Mouse (Mus musculus): ENCODE results near the gene Piwil1.
"Not testable (repeated sequence)": the region's sequence is repeated elsewhere in the genome, so short reads cannot be mapped to it uniquely, and the experiment has no call there.

Gene Piwil1

DNA sequence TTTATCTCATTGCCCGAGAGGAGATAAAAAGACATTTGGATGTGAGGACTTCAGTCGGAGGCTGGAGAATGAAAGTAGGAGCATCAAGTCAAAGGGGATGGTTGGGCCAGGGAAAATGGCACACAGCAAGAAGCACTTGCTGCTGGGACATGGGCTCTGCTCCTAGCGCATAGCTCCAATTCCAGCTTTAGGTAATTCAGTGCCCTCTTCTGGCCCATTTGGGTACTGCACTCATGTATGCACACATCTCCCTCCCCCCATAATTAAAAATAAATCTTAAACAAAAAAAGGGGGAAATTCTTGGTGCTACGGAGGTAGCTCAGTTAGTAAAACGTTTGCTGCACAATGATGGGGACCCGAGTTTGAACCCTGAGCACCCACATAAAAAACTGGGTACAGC is 9.5 kb downstream of the Piwil1 start:
- no peak for DNase-seq (ENCODE audit: low spot score)

DNA sequence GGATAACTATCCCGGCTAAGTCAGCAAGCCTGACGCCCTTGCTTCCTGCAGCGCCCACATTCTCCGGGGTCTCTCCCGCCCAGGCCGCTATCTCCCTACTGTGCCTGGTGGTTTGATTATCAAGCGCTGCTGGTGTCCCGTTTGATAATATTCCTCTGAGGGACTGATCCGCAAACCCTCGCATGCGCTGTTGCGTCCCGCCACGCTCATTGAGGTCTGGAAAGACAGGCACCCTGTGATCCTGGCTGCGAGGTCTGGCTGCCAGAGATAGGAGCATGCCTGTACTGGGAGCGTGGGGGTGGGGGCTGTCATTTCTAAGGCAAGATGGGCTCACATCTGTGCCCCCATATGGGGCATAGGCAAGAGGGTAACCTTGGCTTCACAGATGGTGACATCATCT is 12.8 kb downstream of the Piwil1 start:
- DNase-seq (ENCODE audit: low spot score) = no peak

DNA sequence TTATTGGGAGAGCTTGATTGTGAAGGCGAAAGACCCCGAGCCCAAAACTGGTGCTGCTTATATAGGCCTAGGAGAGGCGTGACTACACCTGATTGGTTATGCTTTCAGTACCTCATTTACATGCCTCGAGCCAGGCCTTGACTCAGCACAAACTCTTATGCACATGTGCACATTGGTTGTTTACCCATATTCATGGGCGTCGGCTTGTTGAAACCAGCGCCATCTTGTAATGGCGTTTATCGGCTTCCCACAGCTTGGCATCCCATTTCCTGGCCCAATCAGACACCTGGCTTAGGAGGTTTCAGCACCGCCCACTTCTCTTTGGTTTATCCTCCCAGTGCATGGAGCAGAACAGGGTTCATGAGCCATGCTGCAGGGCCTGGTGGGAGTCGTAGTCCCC is 18.1 kb downstream of the Piwil1 start:
- not testable (repeated sequence) for DNase-seq (ENCODE audit: low spot score)

DNA sequence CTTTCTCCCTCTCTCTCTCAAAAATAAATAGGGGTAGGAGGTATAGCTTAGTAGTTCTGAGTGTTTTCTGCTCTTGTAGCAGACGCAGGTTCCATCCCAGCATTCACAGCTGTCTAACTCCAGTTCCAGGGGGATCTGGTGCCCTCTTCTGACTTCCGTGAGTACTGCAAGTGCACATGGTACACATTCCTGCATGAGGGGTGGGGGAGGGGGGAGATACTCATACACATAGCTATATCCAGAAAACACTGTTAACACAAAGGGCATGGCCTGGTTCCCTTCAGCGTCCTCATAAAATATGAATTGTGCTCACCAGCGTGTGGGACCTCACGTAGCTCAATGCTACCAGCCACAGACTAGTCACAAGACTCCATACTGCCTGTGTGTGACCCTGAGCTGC is 27.0 kb downstream of the Piwil1 start:
- no peak for DNase-seq (ENCODE audit: low spot score)

DNA sequence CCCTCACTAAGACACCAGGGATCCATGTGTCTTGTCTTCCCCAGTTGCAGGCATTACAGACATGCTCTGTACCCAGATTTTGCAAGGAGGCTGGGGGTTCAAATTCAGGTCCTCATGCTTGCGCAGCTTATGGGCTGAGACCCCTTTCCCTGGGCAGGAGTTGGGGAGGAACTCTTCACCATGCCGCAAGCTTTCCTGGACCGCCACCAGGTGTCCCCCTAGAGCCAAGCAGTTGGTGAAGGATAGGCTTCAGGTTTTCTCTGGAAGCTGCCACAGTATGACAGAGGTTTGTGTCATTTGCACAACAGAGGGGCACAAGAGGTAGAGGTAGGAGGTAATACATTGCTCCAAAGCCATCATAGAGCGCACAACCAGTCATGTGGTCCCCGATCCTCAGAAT is 28.3 kb downstream of the Piwil1 start:
- no peak for DNase-seq (ENCODE audit: low spot score)

DNA sequence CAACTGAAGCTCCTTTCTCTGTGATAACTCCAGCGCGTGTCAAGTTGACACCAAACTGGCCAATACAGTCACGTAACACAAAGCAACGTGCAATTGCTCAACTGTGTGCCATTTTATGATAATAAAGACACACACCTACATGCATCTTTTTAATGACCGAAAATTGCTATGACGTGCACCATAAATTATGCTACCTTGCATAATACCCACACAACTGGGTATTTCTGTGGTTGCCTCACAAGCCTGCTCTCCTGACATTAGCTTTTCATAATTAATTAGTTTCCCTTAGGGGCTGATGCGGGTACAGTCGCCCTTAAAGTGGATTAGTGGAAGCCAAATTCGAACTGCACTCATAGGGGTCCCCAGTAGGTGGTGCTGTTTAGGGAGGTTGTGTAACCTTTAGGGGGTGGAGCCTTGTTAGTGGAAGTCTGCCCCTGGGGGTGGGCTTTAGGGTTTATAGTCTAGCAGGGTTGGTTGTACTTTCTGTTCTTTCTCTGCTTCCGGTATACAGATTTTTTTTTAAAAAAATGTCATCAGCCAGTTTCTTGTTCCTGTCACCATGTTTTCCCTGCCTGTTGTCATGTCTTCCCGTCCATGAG is 30.2 kb downstream of the Piwil1 start:
- no peak for DNase-seq (ENCODE audit: low spot score)

DNA sequence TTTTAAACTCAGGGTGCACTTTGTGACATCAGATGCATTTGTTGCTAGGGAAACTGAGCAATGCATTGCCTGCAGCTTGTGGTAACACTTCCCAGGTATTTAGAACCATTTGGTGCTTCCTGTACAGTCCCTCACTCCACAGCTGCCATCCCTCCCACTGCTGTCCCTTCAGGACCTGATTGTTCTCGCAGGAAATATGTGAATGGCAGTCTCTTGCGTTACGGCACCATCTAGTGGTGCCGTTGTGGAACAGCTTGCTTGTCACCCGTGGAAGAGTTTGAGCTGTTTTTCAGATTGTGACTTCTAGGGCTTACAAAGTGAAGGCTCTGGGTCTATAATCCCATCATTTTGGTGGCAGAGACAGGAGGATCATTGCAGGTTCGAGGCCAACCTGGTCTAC is 31.6 kb downstream of the Piwil1 start:
- no peak for DNase-seq (ENCODE audit: low spot score)

DNA sequence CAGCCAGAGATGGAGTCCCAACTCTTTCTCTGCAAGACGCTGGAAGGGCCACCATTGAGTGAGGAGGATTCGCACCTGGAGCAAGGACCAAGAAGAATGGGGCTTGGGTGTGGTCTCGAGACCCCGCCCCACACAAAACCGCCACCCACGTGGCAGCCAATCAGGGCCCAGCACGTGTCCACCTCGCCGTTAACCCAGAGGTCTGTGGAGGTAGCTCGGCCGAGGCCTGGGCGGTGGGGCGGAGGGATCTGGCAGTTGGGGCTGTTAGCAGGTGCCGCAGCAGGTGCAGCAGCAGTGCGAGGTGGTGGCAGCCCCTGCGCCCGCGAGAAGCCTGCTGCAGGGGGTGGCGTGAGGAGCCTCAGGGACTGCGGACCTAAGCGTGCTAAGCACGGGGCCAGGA is 33.6 kb downstream of the Piwil1 start:
- no peak for DNase-seq (ENCODE audit: low spot score)

DNA sequence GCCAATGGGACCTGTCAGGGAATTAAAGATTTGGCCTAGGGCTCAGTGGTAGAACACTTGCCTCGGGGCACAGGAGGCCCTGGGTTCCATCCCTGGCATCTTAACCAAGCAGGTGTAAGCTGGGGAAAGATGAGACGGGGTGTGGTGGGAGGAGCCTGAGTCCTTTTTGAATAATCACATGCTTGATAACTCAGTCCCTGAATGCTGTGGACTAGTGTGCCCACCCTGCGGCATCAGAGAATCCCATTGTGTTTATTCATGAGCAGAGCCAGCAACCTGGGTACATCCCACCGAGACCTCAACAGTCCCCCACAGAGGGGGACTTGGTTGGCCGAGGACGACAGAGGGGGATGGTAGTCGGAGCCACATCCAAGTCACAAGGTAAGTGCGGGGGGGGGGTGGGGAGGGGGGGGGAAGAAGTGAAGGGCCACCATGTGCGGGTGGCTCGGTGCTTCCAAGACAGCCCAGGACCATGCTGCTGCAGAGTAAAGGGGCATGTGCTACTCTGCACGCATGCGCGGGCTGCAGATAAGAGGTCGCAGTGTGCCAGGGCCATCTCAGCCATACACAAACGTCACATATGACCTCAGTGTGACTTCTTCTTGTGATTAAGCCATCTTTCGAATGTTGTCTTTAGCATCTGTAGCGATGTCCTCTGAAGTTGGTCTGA is 37.0 kb downstream of the Piwil1 start:
- DNase-seq (ENCODE audit: low spot score) = no peak

DNA sequence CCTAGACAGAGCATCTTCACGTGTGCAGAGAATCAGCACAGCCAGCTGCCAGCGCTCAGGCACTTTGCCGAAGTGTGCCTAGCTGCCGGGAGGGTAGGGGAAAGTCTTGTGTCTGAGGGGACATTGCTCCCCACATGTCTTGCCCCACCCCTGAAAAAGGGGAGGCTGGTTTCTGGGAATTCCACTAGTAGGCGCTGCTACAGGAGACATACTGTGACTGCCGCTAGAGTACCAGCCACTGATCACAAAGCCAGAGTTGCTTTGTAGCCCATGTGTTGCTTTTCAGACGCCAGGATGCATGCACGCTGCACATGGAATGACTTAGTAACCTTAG is 37.5 kb downstream of the Piwil1 start:
- no peak for DNase-seq (ENCODE audit: low spot score)

DNA sequence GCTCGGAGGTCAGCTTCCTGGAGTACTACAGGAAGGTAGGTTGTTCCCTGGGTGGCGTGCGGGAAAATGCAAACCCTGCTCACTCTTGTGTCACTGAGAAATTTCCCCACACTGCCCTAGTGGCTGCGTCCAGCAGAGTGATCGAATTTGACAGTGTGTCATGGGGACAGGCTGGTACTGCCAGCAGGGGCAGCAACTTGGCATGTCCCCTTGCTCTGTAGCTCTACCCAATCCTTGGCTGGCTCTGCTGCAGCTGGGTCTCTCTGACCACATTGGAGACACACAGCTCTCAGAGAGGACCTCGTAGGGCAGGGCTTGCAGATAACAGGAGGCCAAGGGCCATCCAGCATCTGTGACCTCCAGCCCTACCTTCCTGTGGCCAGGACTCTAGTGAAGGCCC is 42.0 kb downstream of the Piwil1 start:
- no peak for DNase-seq (ENCODE audit: low spot score)

DNA sequence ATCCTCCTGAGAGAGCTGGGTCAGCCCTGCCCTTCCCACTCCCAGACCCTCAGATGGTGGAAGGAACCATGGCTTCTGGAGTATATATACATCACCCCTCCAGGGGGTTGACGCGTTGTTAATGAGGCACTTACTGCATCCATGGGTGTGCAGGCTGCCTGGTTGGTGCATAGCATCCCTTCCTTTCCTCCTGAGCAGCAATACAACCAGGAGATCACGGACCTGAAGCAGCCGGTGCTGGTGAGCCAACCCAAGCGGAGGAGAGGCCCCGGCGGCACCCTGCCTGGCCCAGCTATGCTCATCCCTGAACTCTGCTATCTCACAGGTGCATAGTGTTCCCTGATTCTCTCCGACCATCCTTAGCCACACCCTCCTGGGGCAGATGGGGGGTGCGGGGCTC is 42.9 kb downstream of the Piwil1 start:
- DNase-seq (ENCODE audit: low spot score) = no peak

DNA sequence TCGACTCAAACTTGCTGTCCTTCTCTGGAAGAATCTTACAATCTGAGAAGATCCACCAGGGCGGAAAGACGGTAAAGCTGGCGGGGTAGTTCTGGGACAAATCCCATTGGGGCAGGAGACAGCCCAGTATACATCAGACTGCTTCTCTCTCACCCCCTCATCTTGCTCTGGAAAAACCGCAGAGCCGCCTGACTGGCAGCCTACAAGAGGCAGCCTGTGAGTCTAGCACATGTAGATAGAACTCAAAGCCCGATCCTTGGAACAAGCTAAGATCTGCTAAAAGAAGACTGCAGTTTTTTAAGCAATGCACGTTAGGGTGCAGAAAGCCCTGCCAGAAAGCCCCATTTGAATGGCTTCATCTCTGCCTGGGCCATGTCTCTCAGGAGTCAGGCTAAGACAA is 43.9 kb downstream of the Piwil1 start:
- DNase-seq (ENCODE audit: low spot score) = no peak

DNA sequence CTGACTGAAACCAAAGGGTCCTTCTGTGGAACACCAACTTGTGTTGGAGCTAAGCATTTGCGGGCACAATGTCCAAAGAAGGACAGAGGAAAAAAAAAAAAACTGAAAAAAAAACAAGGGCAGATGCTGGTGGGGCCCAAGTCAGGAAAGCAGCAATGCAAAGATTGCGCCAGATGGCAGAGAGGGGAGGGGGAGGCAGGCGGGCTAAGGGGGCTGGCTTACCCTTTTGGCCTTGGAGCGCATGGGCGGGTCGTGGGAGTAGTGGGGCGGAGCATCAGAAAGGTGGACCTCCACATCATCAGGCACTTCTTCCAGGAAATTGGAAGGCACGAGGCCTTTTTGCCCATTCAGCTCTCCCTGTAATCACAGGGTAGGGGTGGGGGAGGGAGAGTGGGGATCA is 58.8 kb downstream of the Piwil1 start:
- no peak for DNase-seq (ENCODE audit: low spot score)

DNA sequence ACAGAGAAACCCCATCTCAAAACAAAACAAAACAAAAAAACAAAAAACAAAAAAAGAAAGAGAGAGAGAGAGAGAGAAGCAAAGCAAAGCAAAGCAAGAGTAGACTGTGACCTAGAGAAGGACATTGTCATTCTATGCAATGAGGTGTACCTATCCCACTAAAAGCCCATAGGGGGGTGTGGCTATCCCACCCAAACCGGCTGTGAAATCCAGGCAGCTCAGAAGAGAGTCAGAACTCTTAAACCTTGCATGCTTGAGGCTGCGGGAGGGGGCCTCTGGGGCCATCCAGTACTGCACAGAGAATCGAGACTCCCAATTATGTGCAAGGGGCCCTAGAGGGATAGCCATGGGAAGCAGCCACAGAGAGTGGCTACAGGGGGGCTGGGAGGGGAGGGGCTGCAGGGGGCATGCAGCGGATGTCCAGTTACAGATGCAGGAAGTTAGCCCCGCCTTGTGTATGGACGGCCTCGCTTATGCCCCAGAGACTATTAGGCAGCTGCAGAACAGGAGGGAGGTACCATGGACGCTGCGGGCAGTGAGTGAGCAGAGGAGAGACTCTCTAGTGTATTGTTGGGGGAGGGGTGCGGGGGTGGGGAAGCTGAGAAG is 66.8 kb downstream of the Piwil1 start:
- DNase-seq (ENCODE audit: low spot score) = no peak

DNA sequence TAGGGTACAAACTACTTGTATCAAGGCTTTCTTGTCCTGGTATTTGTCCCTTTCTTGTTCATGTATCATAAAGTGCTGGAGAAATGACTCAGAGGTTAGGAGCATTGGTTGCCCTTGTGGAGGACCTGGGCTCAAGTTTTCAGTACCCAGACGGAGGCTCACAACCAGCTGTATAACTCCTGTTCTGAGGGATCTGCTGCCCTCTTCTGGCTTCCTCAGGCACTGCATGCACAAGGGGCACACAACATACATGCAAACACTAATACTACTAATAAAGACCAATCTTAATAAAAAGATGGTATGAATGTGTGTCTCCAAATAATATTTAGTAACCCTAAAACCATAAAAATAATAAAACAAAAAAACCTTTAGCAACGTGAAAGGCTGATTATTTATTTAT is 74.1 kb downstream of the Piwil1 start:
- DNase-seq (ENCODE audit: low spot score) = no peak

DNA sequence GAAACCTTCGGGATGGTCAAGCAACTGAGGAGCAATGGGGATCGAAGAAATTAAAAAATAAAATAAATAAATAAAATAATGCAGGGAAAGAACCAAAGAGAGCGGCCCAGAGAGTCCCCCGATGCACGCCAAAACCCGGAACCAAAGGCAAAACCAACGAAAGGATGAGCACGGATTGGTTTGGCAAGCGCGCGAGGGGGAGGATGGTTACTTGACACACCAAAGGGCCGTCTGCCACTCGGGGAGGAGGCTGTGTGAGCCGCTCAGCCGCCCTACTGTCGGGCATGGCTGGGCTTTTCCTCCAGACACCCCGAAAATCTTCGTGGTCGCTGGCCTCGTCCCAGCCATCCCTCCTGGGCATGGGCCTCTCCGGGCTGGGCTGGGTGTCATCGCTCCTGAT is 79.3 kb downstream of the Piwil1 start:
- DNase-seq (ENCODE audit: low spot score) = no peak

DNA sequence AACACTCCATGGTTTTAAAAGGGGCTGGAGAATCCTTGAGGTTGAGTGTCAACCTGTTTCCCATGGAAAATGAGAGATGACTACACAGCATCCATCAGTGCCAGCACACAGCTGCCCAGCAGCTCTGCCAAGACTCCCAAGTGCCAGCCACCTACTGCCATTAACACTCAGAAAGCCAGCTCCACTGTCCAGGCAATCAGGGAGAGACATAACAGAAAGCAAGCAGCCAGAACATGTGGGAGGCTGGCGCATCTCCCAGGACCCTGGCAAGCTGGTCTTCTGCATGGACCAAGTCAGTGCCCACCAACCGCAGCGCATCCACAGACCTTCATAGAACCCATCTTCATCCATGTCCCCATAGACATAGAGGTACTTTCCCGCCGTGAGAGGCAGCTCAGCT is 98.3 kb downstream of the Piwil1 start:
- DNase-seq (ENCODE audit: low spot score) = no peak

Data from left cerebral cortex, adult 11 months (tissue).